Mouse (Mus musculus) gastrocnemius, postnatal 25 days (tissue): ENCODE measurements around the gene Pphln1. TPM values are rescaled to one million over a fixed set of nuclear protein-coding genes. Genes with fewer than 3 reads are reported as not detected.
A peak's percentile ranks its signal among the peaks of the same experiment; 100 is the strongest.

Source experiments
- DNase-seq: peaks from one replicate; pipeline ENCODE4 v3.0.0; 2022
- total RNA-seq, 2 experiments: library from RNA; stranded (reverse); gene quantifications; 1 replicate in 1 of 2; 2 replicates in 1 of 2; pipeline ENCODE4 v1.2.3; 2021

Pphln1 gene
- total RNA-seq, 2 experiments from 2014 or later, result 13.6 to 13.7 TPM

GRCm38 (mm10) chr15:93435998-93436397 is 37.8 kb downstream of the Pphln1 start:
- no peak for DNase-seq

DNA sequence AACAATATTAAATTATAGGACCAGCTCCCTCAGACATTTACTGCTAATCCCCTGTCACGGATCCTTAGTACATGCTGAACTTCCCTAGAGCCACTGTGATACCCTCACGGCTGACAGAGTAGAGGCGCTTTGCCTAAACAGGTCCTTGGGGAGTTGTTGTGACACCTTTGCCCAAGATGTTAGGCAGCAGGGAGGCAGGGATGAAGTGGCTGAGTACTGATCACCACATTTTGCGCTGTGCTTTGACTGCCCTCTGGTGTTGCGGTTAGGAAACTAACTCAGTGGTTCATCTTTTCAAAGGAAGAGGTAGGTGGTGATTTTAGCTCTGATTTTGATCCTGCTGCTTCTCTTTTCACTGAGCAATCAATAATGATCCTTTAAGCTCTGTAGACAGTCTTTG is 40.5 kb downstream of the Pphln1 start:
- DNase-seq, result peak; percentile 8

DNA sequence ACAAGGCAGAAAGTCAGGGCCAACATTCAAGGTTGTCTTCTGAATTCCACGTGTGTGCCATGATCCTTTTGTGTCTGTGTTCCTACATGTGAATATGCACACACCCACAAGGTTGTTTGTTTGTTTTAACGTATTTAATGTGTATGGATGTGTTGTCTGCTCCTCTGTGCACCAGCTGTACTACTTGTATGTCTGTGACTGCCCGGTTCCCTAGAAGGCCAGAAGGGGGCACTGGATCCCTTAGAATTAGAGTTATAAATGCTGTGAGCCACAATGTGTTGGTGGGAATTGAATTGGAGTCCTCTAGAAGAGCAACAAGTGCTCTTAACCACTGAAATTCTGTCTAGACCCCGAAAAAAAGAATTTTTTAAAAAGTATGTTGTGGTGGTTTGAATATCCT is 44.1 kb downstream of the Pphln1 start:
- no peak for DNase-seq

DNA sequence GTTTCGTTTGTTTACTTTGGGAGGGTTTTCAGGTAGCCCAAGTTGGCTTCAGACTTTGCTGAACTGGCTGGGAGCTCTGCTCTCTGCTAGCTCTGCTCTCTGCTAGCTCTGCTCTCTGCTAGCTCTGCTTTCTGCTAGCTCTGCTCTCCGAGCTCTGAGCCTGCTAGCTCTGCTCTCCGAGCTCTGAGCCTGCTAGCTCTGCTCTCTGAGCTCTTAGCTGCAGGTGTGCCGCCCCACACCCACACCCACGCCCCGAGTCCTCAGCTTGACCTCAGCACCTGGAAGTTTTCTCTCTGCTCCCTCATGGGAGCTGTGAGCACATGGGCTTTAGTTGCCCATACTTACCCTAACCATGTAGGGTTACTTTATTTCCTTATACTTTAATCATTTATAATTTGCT is 45.5 kb downstream of the Pphln1 start:
- no peak for DNase-seq

GRCm38 (mm10) chr15:93448862-93449261 is 50.7 kb downstream of the Pphln1 start:
- no peak for DNase-seq

GRCm38 (mm10) chr15:93453296-93453695 is 55.1 kb downstream of the Pphln1 start:
- DNase-seq, result no peak

DNA sequence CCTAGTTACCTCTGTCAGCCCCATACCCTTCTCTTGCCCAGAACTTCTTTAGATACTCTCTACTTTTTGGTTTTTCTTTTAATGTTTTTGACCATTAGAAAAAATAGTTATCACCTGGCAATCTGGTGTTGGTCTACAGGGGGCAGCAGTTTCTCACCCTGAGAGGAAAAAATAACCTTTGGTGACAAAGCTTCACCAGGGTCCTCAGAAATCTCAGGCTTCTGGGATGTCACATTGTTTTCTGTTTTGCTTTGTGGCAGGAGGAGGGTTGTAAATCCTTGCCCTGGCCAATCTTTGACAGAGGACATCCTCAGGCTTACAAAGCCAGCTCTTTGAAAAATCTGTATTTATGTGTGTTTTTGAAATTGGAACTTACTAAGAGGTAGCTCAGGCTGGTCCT is 57.9 kb downstream of the Pphln1 start:
- DNase-seq, result no peak

GRCm38 (mm10) chr15:93459422-93459821 is 61.3 kb downstream of the Pphln1 start:
- no peak for DNase-seq

DNA sequence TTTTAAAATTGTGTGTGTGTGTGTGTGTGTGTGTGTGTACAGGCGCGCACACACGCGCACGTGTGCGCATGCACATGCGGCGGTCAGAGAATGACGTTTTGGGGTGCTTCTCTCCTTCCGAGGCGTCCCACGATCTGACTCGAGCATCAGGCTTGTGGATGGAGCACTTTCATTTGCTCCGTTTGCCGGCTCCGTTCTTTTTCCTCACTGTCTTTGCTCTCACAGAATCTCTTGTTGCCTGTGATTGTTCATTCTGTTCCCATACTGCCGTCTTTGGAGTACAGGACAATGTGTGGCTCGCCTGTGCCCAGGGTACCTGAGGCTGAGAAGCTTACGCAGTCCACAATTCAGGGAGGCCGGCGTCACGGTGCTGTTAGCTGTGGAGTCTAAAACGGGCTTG is 62.9 kb downstream of the Pphln1 start:
- DNase-seq, result no peak

- DNase-seq, result no peak
Measured at GRCm38 (mm10) chr15:93471651-93472050, 73.5 kb downstream of the Pphln1 start.

DNA sequence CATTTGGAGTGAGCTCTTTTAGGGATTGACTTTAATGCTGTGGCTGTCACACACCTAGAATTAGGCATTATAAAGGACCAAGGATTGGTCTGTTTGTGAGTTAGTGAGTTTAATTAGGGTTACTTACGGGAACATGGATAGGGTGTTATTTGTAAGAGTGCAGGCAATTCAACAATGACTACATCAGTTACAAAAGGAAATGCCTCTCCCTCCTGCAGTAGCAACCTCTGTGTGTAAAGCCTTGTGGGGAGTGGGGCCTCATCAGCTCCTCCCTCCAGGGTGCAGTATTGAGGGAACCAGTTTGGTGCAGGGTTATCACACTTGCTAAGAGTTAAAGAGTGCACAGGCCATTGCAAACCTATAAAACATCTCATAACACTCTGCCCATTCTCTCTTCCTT is 73.9 kb downstream of the Pphln1 start:
- DNase-seq, result no peak

- no peak for DNase-seq
Measured at GRCm38 (mm10) chr15:93474277-93474676, 76.1 kb downstream of the Pphln1 start.

- DNase-seq, result no peak
Measured at GRCm38 (mm10) chr15:93475688-93476087, 77.5 kb downstream of the Pphln1 start.

- DNase-seq, result no peak
Measured at GRCm38 (mm10) chr15:93477729-93478128, 79.6 kb downstream of the Pphln1 start.

- no peak for DNase-seq
Measured at GRCm38 (mm10) chr15:93478676-93479075, 80.5 kb downstream of the Pphln1 start.

DNA sequence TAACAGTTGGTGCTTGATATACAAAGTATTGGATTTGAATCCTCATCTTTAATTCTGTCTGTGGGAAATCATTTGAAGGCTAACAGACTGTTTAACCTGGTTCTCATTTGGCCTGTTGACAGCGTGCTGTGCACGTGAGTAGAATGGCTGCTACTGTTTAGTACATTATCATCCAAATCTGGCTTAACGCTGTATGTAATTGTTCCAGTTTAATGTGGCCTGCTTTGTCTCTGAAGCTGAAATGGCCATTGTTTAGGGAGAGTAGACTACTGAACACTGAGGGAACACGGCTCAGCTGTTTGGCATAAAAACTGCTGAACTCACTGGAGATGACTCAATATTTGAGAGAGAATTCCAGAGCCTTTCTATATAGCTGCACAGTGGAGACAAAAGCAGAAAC is 81.3 kb downstream of the Pphln1 start:
- no peak for DNase-seq

GRCm38 (mm10) chr15:93481112-93481511 is 83.0 kb downstream of the Pphln1 start:
- no peak for DNase-seq

DNA sequence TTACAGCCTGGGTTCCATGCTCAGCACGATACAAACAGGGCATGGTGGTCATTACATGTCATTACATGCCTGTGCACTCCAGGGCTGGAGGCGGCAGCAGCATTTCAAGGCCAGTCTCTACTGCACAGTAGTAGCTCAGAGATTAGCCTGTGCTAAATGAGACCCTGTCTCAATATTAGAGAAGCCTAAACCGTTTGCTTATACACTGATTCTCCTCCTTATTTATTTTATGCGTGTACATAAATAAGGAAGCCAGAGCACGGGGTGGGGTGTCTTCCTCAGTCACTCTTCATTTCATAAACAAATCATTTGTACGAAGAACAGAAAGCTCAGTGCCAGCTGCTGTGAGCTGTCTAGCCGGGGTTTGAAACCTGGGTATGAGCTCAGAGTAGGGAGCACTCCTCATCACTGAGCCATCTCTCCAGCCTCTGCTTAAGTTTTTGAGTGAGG is 86.1 kb downstream of the Pphln1 start:
- DNase-seq, result no peak

DNA sequence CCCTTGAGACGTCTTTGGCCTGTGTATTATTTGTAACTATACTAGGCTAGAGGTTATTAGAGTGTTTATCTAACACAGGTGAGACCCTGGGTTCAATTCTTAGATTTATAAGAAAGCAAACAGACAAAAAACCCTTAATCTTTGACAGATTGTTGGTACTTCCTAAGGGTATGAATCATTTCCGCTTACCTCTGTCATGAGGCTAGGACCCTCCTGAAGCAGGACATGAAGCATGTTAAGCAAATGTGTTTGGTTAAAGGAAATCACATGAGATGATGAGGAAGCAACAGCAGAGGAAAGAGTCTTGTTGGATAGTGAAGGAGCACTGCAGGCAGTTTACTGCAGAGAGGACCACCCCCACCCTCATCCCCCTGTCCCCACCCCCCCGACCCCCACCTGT is 87.1 kb downstream of the Pphln1 start:
- no peak for DNase-seq

- DNase-seq, result no peak
Measured at GRCm38 (mm10) chr15:93486066-93486465, 87.9 kb downstream of the Pphln1 start.

GRCm38 (mm10) chr15:93489597-93489996 is 91.4 kb downstream of the Pphln1 start:
- no peak for DNase-seq

DNA sequence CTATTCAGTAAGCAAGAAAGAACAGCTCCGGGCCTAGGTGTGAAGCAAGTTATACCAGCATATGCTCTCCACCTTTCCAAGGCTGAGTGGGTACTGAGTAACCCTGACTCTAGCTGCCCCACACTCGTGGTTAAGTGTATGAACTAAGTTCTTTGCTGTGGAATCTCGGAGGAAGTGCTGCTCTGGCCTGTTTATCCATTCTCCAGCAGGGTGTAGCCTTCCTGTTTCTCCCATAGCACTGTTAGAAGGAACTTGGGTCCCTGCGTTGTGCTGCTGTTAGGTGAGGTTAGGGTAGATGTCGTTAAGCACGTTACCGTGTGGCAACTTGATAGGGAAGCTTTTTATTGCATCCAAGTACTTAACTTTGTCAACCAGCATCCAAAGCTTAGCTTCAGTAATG is 96.5 kb downstream of the Pphln1 start:
- no peak for DNase-seq

DNA sequence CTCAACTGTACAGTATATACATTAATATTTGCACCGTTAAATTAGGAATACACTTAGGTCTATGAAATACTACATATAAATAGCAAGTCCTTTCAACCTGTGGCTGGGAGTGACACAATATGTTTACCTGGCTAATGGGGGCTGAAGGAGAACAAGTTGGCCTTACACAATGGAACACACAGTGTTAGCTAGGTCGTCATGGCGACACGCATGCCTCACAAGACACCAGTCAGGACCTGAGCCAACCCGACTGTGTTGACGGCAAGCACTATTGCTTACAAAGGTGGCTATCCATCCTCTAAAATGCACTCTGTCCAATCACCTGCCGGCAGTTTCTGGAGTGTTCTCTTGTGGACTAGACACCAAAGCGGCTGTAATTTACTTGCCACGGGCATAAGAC is 101.7 kb downstream of the Pphln1 start:
- no peak for DNase-seq

GRCm38 (mm10) chr15:93502703-93503102 is 104.6 kb downstream of the Pphln1 start:
- no peak for DNase-seq

GRCm38 (mm10) chr15:93503201-93503745 is 105.1 kb downstream of the Pphln1 start:
- DNase-seq, result no peak
